Comparison of ENCODE assay signal across 8 mouse cellular contexts in the genomic region with DNA sequence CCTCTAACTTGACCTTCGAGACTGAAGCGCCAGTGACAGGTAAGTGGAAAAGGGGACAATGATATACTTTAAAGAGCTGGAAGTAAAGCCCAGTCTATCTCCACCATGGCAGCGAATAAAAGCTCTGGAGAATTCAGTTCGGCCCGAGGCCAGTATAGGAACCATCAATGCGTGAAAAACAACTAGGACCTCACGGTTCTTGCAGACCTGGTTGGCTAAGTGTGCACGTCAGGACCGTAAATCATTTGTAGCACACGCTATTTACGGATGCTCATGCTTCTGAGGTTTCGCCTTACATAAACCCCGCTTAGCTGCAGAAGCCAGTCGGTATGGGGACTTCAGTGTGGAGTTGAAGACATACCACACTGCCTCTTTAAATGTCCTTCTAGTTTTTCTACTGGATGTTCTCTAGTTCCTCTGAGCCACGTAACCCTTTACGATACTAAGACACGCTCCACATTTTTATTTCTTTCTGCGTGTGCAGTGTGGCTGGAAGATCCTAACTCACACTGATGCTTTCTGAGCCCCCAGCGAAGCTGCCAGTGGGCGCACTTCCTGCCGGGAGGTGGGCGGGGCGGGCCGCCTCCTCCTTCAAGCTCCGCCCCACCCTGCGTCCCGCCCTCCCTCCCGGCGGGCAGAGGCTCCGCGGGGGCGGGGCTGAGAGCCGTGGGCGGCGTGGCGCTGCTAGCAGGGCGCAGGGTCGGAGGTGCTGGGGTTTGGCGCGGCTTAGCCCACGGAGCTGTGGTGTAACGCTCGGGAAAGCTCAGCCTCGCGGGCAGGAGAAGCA. TPM values are rescaled to one million over a fixed set of nuclear protein-coding genes. Genes with fewer than 3 reads are reported as not detected.
DNase-seq lines count a peak whose midpoint lies in the region; ATAC-seq and TF ChIP-seq lines count a peak whose summit lies in the region.

Gene Snx30, plus strand, starts transcription at position 660 of the 787 bp plus-strand sequence.

- TF ChIP-seq POLR2A in cortical plate, adult 2 months (IDR thresholded peaks at IDR 0.05; ENCODE audit: extremely low read depth, insufficient read depth, low read length) = peak; percentile 81

- intact Hi-C loops in left cerebral cortex, postnatal 10 days (cut with DNase I) = no loop called here

- ATAC-seq in megakaryocyte progenitor cell, adult 5-6 weeks (replicated peaks; ENCODE audit: poor library complexity) = peak; percentile 56

- peak within 1 kb of the TSS; percentile 85 for H3K27ac ChIP-seq in cortical plate, adult 2 months (ENCODE audit: insufficient read depth, low read length)

- peak within 1 kb of the TSS; percentile 96 for H3K4me3 ChIP-seq in cortical plate, adult 2 months (ENCODE audit: insufficient read depth, low read length)

- DNase-seq in adrenal gland, adult (ENCODE audit: inconsistent age in 2 of 2, low spot score in 1 of 2) = peak; percentile 92 to 97
- peak; percentile 84 to 85 for DNase-seq in gastrocnemius, adult 8-10 months (ENCODE audit: low spot score in 2 of 2)
- DNase-seq in hindlimb bud, embryonic 11.5 days (ENCODE audit: extremely low spot score, low read depth, low spot score) = peak; percentile 53
- DNase-seq in left cerebral cortex, postnatal 10 days (ENCODE audit: extremely low spot score in 1 of 2, low spot score in 2 of 2) = peak; percentile 84 to 94
- DNase-seq in right cerebral cortex, postnatal 10 days (ENCODE audit: low spot score in 2 of 2) = peak; percentile 93
- DNase-seq in urinary bladder, postnatal 25 days (ENCODE audit: low spot score) = peak; percentile 86

- no peak for TF ChIP-seq CTCF in cortical plate, adult 2 months (IDR thresholded peaks at IDR 0.05; ENCODE audit: extremely low read depth, insufficient read depth, low read length)

- H3K4me1 ChIP-seq in cortical plate, adult 2 months (ENCODE audit: control insufficient read depth, insufficient read depth, low read length) = peaks cover 2% of the 10 kb centered on the region; the same call in 1 of the 2 replicates

RNA-seq across cellular contexts. Expression of gene Snx30, which starts in this region (rescaled TPM):
- 14.6 and 14.7 TPM in 2 replicates for polyA plus RNA-seq in cortical plate, adult 2 months (2012; rRNA removed)
- 1 to 10 TPM; 2.9 to 4.5 (median 3.8) TPM for total RNA-seq in gastrocnemius, adult 8-10 months (2022)
- total RNA-seq in left cerebral cortex, postnatal 10 days (2021) = 10 to 100 TPM; 44.2 to 46.4 TPM
- 13.0 and 16.1 TPM in 2 replicates for total RNA-seq in megakaryocyte progenitor cell, adult 5-6 weeks (2015)
- 17.9 and 23.8 TPM in 2 replicates for total RNA-seq in megakaryocyte progenitor cell, adult 5-6 weeks (2017)

Comparison
In these comparisons a context has a peak if more than half of its experiments do, and no peak if none do; other contexts are left out.
1. Peak in every context shown above with its lines: DNase-seq, ATAC-seq, H3K4me3 ChIP-seq and H3K27ac ChIP-seq.